Mouse (Mus musculus) right cerebral cortex, postnatal 36 days (tissue): ENCODE results near the gene 2310009B15Rik.

Source experiments
- DNase-seq, 2 experiments: peaks; one replicate each; pipeline ENCODE4 v3.0.0; 2022; ENCODE audit warnings: low spot score in 2 of 2, mixed read lengths in 1 of 2

Gene 2310009B15Rik

GRCm38 (mm10) chr1:138856101-138856950 lies at the start of gene 2310009B15Rik:
Gene 2310009B15Rik (minus strand): TSS chr1:138856852.
- DNase-seq, result peak; percentile 54 to 65

- no peak for DNase-seq
These were observed 49.6 kb upstream of the 2310009B15Rik start for GRCm38 (mm10) chr1:138906256-138906655.

- no peak for DNase-seq
These were observed 48.6 kb upstream of the 2310009B15Rik start for GRCm38 (mm10) chr1:138905092-138905765.

GRCm38 (mm10) chr1:138903894-138904293 lies 47.2 kb upstream of the 2310009B15Rik start:
- no peak for DNase-seq

- DNase-seq, result peak in 1 of 2 experiments; percentile 6
These were observed 44.9 kb upstream of the 2310009B15Rik start for GRCm38 (mm10) chr1:138901431-138902117.

- no peak for DNase-seq
These were observed 39.4 kb upstream of the 2310009B15Rik start for GRCm38 (mm10) chr1:138896088-138896487.

GRCm38 (mm10) chr1:138877470-138878254 lies 21.0 kb upstream of the 2310009B15Rik start:
- DNase-seq, result no peak

- peak in 1 of 2 experiments; percentile 6 for DNase-seq
These were observed 19.9 kb upstream of the 2310009B15Rik start for GRCm38 (mm10) chr1:138876371-138877045.

- no peak for DNase-seq
These were observed 5.8 kb downstream of the 2310009B15Rik start for GRCm38 (mm10) chr1:138850823-138851222.

GRCm38 (mm10) chr1:138850161-138850539 lies 6.5 kb downstream of the 2310009B15Rik start:
- DNase-seq, result no peak

GRCm38 (mm10) chr1:138849531-138850160 lies 7.0 kb downstream of the 2310009B15Rik start:
- no peak for DNase-seq

GRCm38 (mm10) chr1:138848511-138849109 lies 8.0 kb downstream of the 2310009B15Rik start, which contains the start of gene Lhx9:
Gene Lhx9 (minus strand): TSS chr1:138848577.
- DNase-seq, result no peak

- no peak for DNase-seq
These were observed 8.6 kb downstream of the 2310009B15Rik start for GRCm38 (mm10) chr1:138848026-138848425.

- no peak for DNase-seq
These were observed 9.5 kb downstream of the 2310009B15Rik start for GRCm38 (mm10) chr1:138847146-138847545.

GRCm38 (mm10) chr1:138846581-138846980 lies 10.1 kb downstream of the 2310009B15Rik start:
- DNase-seq, result no peak

GRCm38 (mm10) chr1:138846131-138846530 lies 10.5 kb downstream of the 2310009B15Rik start:
- DNase-seq, result no peak

GRCm38 (mm10) chr1:138845481-138845880 lies 11.2 kb downstream of the 2310009B15Rik start:
- DNase-seq, result no peak

- DNase-seq, result no peak
These were observed 12.5 kb downstream of the 2310009B15Rik start for GRCm38 (mm10) chr1:138844166-138844565.

GRCm38 (mm10) chr1:138843361-138844091 lies 13.1 kb downstream of the 2310009B15Rik start:
- no peak for DNase-seq
